Mouse (Mus musculus) E14TG2a.4 (cell line): Measurements from ENCODE around the gene Pcsk4.

Experiments
- H3K27me3 ChIP-seq: 2 replicates; pipeline ENCODE4 v1.6.1; 2014; ENCODE audit warnings: low read length, control low read depth; ENCODE audit not compliant: insufficient read depth
- H3K36me3 ChIP-seq: 2 replicates; pipeline ENCODE4 v1.6.1; 2014; ENCODE audit warnings: low read length, control low read depth; ENCODE audit not compliant: insufficient read depth
- H3K4me1 ChIP-seq: replicated peaks from 2 replicates; pipeline ENCODE4 v1.6.1; 2014; ENCODE audit warnings: low read depth, low read length, control low read depth
- H3K4me3 ChIP-seq: replicated peaks from 2 replicates; pipeline ENCODE4 v1.5.1; 2014; ENCODE audit warnings: mild to moderate bottlenecking, low read length
- H3K9me3 ChIP-seq: 2 replicates; pipeline ENCODE4 v1.6.1; 2014; ENCODE audit warnings: low read length, control low read depth
- CTCF ChIP-seq: conservative IDR thresholded peaks from 2 replicates; pipeline ENCODE4 v1.5.1; 2014; ENCODE audit warnings: low read length
- NANOG ChIP-seq: IDR thresholded peaks from 2 replicates; pipeline ENCODE4 v1.6.1; 2014; ENCODE audit warnings: borderline replicate concordance, low read length, mixed read lengths
- POU5F1 ChIP-seq: IDR thresholded peaks from 2 replicates; pipeline ENCODE4 v1.6.1; 2014; ENCODE audit warnings: low read length, borderline replicate concordance

The Pcsk4 gene

GRCm38 (mm10) chr10:80343425-80343895, 14.2 kb upstream of the Pcsk4 start:
- H3K4me1 ChIP-seq = peaks cover 83% of the 10 kb centered on the region
- H3K27me3 ChIP-seq = peaks cover 56% of the 10 kb centered on the region
- TF ChIP-seq POU5F1 (no peak), CTCF (no peak), NANOG (no peak)
- no peaks in the 10 kb centered on the region for H3K9me3 ChIP-seq
- peak overlapping the region; percentile 76 for H3K4me3 ChIP-seq
- no peaks in the 10 kb centered on the region for H3K36me3 ChIP-seq

GRCm38 (mm10) chr10:80342749-80343424, 13.6 kb upstream of the Pcsk4 start:
- Histone ChIP-seq H3K9me3 (no peaks in the 10 kb centered on the region), H3K4me3 (peak overlapping the region; percentile 76), H3K4me1 (peaks cover 84% of the 10 kb centered on the region), H3K27me3 (peaks cover 51% of the 10 kb centered on the region), H3K36me3 (no peaks in the 10 kb centered on the region)
- TF ChIP-seq CTCF (no peak), POU5F1 (no peak), NANOG (no peak)

DNA sequence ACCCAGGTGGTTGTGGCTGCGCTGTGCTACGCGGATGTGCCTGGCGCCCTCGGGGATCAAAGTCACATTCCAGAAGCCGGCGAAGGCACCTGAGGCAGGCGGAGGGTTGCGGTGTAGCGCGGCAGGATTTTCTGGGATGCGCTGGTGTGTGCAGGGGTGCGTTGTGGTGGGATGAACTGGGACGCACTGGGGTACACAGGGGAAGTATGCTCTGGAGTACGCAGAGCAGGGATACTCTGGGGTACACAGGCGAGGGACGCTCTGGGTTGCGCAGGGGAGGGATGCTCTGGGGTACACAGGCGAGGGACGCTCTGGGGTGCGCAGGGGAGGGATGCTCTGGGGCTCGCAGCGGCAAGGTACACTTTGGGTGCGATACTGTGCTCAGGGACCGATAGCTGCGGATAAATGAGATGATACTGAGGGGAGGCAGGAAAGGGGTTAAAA, 13.0 kb upstream of the Pcsk4 start:
- peaks cover 46% of the 10 kb centered on the region for H3K27me3 ChIP-seq

GRCm38 (mm10) chr10:80341491-80342304, 12.4 kb upstream of the Pcsk4 start:
- Histone ChIP-seq H3K4me3 (peak overlapping the region; percentile 76), H3K9me3 (no peaks in the 10 kb centered on the region)
- TF ChIP-seq CTCF (no peak), POU5F1 (no peak), NANOG (no peak)

More for the DNA sequence above, 13.0 kb upstream of the Pcsk4 start:
- H3K4me3 ChIP-seq = peak overlapping the region; percentile 76
- H3K36me3 ChIP-seq = no peaks in the 10 kb centered on the region
- H3K4me1 ChIP-seq = peaks cover 84% of the 10 kb centered on the region
- no peaks in the 10 kb centered on the region for H3K9me3 ChIP-seq
- no peak for TF ChIP-seq CTCF
- no peak for TF ChIP-seq NANOG
- no peak for TF ChIP-seq POU5F1

GRCm38 (mm10) chr10:80341026-80341425, 11.7 kb upstream of the Pcsk4 start:
- H3K9me3 ChIP-seq = no peaks in the 10 kb centered on the region
- TF ChIP-seq CTCF (no peak), POU5F1 (no peak), NANOG (no peak)

More at GRCm38 (mm10) chr10:80341491-80342304, 12.4 kb upstream of the Pcsk4 start:
- peaks cover 86% of the 10 kb centered on the region for H3K4me1 ChIP-seq
- H3K36me3 ChIP-seq = peaks cover under 1% of the 10 kb centered on the region; the same call in 1 of the 2 replicates
- peaks cover 41% of the 10 kb centered on the region for H3K27me3 ChIP-seq

DNA sequence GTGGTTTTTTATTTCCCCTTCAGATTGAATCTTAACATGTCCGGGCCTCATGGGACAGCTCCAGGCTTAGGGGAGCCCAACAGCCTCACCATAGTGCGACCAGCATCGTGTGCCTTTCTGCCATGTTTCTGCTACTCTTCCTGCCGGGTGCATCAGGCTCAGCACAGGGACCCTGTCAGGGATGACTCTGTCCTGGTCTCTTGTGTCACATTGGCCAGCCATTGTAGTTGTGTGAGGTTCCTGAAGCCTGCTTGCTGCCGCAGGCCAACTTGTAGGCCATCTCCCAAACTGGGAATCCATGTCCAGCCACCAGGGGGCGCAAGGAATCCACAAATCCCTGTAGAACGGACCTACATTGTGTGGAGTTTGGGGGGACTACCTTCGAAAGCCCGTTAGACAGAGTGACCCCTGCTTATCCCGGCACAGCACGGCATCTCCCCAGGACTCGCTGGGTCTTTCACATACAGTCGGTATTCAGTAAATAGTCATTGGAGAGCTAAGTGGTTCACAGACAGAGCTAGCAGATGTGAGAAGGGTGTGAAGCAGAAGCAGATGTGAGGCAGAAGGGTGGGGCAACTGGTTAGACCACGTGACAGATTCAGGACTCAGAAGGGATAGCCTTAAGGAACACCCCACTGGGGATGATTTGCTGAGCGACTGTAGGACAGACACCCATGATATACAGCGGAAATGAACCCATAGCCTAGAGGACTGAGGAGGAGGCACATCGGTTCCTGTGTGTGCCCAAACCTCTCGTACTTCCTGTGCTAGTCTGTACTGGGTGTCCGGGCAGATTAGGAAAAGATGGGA, 10.8 kb upstream of the Pcsk4 start:
- peaks cover 16% of the 10 kb centered on the region for H3K36me3 ChIP-seq
- no peaks in the 10 kb centered on the region for H3K9me3 ChIP-seq
- H3K4me3 ChIP-seq = peak overlapping the region; percentile 76; the same call in 1 of the 2 replicates
- TF ChIP-seq CTCF (peak; percentile 92), POU5F1 (no peak)
- peaks cover 31% of the 10 kb centered on the region for H3K27me3 ChIP-seq
- H3K4me1 ChIP-seq = peaks cover 89% of the 10 kb centered on the region

More at GRCm38 (mm10) chr10:80341026-80341425, 11.7 kb upstream of the Pcsk4 start:
- peaks cover 8% of the 10 kb centered on the region for H3K36me3 ChIP-seq
- H3K27me3 ChIP-seq = peaks cover 39% of the 10 kb centered on the region
- peak overlapping the region; percentile 76 for H3K4me3 ChIP-seq
- H3K4me1 ChIP-seq = peaks cover 89% of the 10 kb centered on the region

DNA sequence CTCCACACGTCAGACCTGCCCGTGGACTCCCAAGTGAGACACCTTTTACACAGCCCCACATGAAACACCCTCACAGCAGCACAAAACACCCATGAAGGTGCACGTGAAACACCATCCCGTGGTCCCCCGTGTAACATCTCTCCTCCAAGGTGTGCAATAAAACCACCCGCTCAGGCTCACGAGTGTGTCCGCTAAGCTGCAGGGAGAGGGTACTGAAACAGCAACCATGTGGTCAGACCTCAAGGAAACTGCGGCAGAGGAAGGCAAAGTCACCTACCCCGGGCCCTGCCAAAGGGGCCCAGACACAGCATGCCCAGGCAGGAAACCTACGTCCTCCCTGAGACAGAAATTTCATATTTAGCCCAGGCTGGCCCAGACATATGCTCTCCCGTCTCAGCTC, 7.0 kb upstream of the Pcsk4 start:
- Histone ChIP-seq H3K9me3 (no peaks in the 10 kb centered on the region), H3K4me1 (peaks cover 91% of the 10 kb centered on the region), H3K36me3 (peaks cover 42% of the 10 kb centered on the region), H3K4me3 (no peak overlapping the region), H3K27me3 (peaks cover 15% of the 10 kb centered on the region)
- TF ChIP-seq CTCF (no peak), NANOG (no peak), POU5F1 (no peak)

- Histone ChIP-seq H3K27me3 (peaks cover 13% of the 10 kb centered on the region; the same call in 1 of the 2 replicates), H3K4me1 (peaks cover 82% of the 10 kb centered on the region), H3K36me3 (peaks cover 42% of the 10 kb centered on the region), H3K4me3 (no peak overlapping the region), H3K9me3 (no peaks in the 10 kb centered on the region)
- TF ChIP-seq CTCF = no peak
- TF ChIP-seq POU5F1 = no peak
Measured at GRCm38 (mm10) chr10:80332525-80332989, 3.3 kb upstream of the Pcsk4 start.
